Mouse (Mus musculus) kidney, adult 18-20 months (tissue): ENCODE data around the gene Ostf1.
"Not testable (repeated sequence)": the region's sequence is repeated elsewhere in the genome, so short reads cannot be mapped to it uniquely, and the experiment has no call there.

ENCODE experiments used
- DNase-seq: peaks from one replicate; pipeline ENCODE4 v3.0.0; 2021

Ostf1 gene

DNA sequence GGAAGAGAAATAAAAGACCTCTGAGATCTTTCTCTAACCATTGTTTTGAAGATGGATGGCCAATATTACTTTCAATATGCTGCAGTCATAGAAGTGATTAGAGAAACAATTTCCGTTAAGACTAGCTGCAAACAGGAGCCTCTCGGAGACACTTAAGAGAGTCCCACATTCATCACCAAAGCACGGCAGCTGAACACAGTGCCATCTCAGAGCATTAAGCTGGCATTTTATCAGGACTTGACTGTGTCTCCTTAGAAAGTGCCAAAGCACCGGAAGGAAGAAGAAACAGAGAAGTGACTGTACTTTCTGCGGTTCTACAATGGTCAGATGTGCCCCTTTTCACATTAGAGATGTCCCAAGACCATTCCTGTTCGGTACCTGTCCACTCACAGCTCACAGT is 33.9 kb downstream of the Ostf1 start:
- DNase-seq = no peak

DNA sequence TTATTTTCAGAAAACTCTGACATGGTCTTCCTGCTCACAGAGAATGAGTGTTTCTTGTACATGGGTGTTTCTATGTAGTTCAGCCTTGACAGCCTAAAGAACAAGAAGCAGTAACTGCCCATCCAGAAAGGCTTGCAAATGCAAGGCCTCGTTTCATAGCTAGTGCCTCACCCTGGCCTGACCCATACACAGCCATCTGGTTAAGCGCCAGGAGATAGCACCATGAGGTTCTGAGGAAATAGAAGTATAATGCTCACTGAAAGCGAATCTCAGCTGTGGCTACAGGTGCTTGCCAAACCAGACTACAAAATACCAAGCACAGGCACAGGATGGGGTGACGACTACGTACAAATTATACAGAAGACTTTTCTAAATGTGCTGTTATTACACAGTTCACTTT is 34.7 kb downstream of the Ostf1 start:
- DNase-seq = no peak

DNA sequence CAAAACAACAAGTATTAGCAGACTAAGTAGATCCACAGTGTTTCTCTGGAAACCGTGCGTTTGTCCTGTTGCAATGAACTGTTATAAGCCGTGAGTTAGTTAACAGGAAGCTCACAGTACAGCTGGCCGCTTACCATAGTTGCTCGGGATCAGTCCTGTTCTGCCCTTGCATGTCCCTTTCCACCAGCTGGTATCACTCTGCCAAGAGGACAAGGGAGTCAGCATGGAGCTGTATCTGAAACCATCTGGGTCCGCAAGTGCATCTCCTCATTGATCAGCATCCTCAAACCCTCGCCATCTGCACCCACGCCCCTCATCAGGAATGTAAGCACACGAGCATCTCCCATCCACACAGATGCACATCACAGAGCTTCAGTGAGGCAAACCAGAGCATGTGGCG is 37.9 kb downstream of the Ostf1 start:
- no peak for DNase-seq

DNA sequence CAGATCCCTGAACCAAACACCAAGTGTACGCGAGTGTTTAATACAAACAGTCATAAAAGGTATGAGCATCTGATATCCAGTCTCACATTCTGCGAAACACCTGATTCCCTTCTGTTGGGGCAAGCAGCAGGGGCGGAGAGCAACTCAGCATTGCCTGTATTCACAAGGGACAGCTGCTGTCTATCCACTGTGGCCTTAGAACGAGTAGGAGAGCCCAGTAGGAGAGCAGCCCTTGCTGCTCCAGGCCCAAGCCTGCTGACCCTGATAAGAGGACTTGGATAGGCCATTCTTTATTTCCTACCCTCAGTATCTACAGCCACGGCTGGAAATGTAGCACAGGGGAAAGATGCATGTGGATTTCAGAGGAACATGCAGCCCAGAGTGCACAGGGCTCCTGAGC is 38.7 kb downstream of the Ostf1 start:
- DNase-seq = no peak

DNA sequence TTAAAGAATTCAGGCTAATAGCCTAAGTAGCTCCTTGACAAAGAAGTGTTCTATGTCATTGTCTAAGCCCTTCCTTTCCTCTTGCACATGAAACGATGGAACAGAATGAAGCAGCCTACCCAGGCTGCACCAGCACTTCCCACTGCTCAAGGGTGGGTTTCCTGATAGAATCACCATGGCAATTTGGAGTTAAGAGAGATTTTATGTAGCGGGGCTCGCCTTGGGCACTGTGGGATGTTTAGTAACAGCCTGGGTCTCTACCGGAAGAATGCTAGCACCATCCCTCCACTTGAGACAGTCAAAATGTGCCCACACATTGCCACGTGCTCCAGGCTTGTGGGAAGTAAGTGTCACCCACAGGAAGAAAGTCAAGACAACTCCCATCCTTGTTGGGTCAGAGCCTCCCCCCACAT is 40.7 kb downstream of the Ostf1 start:
- no peak for DNase-seq

DNA sequence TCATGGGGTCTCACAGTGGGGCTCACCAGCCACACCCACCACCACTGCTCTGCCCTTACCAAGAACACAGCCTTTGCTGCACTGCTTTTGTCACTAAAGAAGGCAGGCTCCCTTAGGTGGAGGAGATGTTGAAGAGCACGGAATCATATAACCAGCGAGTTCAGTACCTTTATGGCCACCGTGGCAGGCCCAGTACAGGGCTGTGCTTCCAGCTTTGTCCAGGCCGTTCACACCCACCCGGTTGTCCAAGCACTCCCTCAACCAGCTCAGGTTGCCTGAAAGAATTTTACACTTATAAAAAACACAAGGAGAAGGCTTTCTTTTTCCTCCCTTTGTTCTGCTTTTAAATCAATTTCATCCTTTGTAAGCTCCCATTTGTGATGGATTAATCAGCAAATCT is 41.4 kb downstream of the Ostf1 start:
- no peak for DNase-seq

DNA sequence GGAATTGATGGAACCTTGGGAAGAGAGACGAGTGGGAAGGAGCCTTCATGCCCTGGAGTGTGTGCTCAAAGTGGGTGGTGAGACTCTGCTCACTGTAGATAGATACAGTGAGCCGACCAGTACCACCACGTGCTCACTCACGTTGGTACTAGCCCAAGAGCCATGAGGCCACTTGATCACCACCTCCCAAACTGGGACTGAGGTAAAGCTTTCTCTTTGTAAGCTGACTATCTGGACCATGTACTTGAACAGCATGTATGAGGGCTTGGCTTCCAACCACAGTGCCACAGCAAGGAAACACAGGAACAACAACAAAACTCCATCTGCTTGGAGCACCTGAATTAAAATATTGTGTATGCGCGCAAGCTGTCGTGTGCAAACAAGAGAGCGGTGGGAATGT is 42.3 kb downstream of the Ostf1 start:
- DNase-seq = no peak

DNA sequence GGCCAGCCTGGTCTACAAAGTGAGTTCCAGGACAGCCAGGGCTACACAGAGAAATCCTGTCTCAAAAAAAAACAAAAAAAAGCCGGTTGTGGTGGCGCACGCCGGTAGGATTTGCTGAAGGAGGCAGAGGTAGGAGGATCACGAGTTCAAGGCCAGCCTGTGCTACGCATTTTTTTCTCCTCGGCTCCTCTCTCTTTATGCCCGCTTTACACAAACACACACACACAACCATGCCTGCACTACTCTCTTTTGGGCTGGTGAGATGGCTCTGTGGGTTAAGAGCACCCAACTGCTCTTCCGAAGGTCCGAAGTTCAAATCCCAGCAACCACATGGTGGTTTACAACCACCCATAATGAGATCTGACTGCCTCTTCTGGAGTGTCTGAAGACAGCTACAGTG is 42.8 kb downstream of the Ostf1 start:
- not testable (repeated sequence) for DNase-seq

DNA sequence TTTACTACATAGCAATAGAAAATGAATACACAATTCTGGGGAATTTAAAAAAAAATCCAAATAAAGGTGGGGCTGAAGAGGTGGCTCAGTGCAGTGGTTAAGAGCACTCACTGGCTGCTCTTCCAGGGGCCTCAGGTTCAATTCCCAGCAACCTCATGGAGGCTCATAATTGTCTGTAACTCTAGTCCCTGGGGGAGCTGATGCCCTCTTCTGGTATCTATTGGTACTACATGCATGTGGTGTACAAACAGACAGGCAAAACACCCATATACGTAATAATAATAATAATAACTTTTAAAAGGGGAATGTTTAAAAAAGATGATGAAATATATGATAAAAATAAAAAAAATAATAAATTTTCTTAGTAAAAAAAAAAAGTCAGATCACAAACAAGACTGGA is 43.4 kb downstream of the Ostf1 start:
- DNase-seq = no peak

DNA sequence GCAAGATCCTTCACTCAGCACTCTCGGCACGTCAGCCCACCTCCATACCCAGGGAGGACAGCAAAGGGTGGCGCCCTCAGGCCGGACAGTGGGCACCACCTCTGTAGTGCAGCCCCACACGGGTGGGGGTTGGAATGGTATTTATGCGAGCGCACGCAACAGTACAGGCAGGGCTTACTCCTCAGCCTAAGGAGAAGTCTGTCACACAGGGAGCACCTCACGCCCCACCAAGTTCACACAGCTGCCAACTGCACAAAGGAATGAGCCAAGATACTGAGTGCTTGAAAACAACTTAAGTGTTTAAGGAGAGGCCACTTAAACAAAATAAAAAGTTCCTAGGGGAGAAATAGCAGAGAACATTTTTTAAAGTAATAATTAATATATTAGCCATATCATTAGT is 44.5 kb downstream of the Ostf1 start:
- DNase-seq = no peak

DNA sequence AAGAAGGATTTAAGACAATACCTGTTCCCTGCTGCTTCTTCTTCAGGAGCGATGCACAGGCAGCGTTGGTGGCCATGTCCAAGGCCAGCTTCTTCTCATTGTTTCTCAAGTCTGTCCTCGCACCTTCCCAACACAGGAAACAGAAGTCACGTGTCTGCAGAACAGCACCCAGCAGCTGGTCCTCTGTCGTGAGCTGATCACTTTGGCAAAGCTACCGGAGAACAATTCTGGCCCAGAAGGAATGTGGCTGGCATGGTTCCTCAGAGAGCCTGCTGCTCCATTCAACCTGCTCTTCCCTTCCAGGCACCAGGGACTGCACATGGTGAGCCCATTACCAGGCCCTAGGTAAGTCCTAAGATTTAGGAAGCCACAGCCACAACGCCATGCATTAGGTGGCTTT is 47.0 kb downstream of the Ostf1 start:
- no peak for DNase-seq

DNA sequence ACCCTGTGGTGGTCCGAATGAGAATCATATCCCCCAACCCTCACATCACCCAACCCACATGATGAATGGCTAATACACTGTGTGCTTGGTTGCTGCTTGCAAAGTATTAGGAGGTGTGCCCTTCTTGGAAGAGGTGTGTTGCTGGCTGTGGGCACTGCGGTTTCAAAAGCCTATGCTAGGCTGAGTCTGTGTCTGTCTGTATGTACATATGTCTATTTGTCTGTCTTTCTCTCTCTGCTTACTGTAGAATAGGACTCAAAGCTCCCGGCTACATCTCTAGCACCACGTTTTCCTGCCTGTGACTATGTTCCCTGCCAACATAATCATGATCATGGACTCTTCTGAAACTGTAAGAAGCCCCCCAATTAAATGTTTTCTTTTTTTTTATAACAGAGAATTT is 47.9 kb downstream of the Ostf1 start:
- no peak for DNase-seq

DNA sequence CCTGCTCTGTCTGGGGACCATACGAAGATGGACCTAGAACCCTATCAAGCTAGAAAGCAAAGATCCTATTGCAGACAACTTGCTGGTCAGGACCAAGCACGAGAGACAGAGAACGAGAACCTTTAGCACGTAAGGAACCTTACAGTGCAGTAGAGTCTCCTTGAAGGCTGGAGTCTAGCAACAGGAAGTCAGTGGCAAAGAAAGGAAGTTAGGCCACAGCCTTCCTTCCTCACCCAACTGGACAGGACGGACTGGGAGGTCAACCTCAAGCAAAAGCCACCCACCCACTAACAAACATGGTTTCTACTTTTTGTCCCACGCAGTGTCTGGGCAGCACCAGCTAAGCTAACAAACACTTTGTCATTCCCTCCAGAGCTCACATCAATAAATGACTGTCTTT is 48.7 kb downstream of the Ostf1 start:
- DNase-seq = no peak

DNA sequence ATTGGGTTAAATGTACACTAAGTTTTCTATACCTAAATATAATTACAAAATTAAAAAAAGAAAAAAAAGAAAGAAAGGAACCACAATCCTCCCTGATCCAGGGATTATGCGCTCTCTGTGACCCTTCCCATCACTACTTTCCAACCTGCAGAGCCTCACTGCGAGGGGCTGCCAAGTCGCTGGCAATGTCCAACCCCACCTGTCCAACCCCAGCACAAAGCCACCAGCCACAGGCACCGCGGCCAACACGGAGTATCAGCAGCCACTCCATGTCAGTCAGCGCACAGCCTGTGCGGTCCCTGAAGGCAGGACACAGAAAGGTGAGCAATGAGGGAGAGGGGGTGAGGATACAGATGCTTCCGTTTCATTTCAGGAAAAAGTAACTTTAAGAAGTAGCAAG is 49.4 kb downstream of the Ostf1 start:
- DNase-seq = no peak

DNA sequence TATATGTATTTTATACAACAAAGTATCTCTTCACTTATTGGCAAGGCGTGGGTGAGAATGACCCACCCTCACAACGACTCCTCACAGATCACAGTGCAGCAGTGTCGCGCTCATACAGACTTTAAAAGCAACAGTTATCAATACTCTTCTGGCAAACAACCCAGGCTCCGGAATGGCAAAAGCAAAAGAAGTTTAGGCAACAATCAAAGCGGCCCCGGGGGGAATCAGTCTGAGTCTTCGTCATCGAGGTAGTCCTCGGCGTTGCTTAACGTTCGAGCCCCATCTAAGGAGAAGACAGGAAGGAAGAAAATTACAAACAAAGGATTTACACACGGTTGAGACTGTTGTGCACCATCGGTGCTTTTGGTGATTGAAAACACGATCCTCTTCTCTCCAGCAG is 50.6 kb downstream of the Ostf1 start:
- no peak for DNase-seq

DNA sequence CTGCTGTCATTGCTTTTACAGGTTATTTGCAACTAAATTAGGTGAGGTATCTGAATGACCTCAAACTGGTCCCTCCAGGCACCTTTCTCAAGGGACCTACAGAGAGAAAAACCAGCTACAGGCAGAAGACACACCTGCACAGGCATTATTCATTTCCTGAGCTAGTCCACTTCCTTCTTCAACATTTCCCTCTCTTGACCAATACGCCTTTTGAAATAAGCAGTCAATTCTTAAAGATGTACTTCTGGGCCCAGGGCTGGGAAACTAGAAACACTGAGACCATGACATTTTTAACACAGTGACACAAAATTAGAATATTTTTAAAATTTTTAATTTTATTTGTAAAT is 52.6 kb downstream of the Ostf1 start:
- no peak for DNase-seq

DNA sequence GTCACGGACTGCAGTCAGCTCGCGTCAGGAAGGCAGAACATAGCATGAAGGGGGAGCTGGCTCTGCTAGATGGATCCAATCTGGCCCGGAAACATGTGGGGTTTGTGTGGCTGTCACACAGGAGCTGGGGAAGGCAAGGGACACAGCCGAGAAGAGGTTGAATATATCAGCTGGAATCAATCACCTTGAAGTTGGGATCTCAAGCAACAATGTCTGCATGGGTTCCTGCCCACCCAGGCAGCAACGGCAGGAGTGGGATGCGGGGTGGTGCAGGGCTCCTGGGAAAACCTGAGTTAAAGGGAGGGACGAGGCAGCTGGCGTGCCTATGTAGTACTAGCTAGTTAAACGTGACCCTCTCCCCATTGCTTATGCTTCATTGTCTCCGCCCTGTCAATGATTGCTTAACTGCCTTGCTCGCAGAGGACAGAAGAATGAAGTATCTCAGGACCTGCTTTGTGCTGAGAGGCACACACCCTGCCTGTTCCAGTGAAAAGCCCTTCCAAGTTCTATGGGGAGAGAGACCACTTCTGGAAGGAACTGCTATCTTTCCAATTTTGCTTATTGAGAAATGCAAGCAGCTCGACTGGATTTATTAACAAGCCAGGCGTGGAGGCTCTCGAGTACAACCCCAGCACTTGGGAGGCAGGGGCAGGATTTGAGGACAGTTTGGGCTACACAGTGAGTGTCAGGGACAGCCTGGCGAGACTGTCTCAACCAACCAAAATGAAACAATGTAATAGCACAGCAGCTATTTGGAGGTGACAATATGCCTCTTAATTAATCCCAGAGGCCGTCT is 53.2 kb downstream of the Ostf1 start:
- no peak for DNase-seq

DNA sequence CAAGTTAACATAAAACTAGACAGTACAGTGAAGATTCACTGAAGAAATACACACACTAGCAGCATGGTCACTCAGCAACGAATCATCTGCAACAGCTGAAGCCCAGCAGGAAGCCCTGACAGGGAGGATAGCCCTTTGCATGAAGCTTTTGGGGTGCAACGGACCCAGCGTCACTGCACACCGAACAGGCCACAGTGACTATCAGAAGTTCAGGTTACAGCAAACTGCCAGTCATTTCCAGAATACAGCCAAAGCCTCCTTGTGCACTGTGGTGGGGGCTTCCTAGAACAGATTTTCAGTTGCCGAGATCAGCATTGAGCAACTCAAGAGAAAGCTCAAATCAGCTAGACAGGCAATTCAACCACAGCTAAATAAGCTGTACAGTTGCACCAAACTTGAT is 54.3 kb downstream of the Ostf1 start:
- no peak for DNase-seq

DNA sequence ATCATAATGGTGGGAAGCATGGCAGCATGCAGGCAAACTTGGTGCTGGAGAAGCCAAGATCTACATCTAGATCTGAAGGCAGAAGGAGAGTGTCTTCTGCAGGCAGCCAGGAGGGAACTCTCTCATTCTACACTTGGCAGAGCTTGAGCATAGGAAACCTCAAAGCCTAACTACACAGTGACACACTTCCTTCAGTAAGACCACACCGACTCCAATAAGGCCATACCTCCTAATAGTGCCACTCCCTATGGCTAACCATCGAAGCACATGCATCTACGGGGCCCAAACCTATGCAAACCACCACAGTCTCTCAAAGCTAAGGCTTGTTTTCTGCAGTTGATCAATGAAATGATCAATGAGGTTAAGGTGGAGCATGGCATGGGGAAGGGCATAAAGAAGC is 55.7 kb downstream of the Ostf1 start:
- no peak for DNase-seq

DNA sequence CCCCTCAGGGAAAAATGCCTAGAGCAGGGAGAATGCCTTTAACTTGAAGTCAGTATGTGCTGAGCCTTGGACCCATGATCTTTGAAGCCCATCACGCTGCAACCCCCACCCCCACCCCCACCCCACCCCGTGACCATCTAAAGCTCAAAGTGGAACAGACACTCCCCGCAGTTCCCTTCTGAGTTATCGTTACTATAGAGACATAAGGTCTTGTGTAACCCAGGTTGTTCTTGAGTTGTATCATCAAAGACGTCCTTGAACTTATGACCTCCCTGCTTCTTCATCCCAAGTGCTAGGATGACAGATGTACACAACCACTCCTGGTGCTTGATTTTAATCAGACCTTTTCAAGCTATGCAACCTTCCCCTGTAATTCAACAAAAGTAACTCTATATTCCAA is 57.7 kb downstream of the Ostf1 start:
- DNase-seq = no peak

DNA sequence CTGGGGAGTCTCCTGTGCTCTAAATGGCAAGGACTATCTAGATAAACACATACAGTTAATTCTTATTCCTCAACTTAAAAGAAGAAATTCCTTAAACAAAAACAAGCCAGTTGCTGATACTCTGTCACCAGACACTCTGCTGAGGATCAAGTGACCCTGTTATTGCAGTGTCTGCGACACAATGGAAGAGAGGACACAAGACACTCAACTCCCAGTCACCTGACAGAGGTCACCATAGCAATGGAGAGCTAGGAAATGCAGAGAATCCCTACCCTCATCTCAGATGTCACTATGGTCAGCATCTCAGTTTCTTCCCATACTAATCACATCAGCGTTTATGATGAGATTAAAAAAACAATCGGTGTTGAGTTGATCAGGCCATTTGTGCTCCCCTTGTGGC is 58.2 kb downstream of the Ostf1 start:
- no peak for DNase-seq

DNA sequence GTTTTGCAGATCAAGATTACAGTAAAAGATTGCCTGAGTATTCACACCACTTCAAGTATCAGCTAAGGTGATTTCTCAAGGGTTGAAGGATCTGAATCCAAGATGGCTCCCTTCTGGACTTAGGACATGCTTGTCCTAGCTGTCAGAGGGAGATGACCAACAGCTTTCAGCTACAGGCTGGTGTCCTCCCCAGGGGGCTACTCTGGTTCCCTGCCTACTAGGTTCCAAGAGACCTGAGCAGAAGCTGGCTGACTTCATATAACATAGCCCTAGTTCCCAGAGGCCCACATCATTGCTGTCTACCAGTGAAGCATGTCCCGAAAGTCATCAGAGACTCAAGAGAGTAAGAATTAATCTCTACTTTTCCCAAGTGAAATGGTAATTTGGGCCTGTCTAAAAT is 62.1 kb downstream of the Ostf1 start:
- no peak for DNase-seq

DNA sequence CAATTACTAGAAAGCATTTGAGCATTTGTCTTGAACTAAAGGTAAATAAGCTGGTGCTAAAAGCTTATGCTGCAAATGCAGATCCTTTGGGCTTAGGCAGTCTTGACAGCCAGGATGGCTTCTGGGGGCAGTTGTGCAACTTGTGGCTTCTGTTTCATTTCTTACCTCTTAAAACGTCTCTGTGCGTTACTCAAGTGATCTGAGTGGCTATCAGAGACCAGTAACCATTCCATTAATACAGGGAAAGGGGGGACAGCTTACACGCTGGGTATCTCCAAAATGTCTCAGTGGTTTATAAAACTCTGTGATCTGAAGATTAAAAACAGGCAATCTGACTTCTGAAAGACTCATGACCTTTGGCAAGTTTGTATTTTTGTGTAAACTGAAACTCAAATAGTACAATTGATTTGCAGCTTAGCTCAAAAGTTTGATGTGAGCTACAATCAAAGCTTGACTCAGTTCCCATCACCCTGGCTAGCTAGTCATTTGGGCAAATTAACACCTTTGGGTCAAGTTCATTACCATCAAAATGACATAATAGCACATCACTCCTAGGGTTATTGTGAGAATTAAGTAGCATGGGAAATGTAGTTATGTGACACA is 62.7 kb downstream of the Ostf1 start:
- DNase-seq = no peak

DNA sequence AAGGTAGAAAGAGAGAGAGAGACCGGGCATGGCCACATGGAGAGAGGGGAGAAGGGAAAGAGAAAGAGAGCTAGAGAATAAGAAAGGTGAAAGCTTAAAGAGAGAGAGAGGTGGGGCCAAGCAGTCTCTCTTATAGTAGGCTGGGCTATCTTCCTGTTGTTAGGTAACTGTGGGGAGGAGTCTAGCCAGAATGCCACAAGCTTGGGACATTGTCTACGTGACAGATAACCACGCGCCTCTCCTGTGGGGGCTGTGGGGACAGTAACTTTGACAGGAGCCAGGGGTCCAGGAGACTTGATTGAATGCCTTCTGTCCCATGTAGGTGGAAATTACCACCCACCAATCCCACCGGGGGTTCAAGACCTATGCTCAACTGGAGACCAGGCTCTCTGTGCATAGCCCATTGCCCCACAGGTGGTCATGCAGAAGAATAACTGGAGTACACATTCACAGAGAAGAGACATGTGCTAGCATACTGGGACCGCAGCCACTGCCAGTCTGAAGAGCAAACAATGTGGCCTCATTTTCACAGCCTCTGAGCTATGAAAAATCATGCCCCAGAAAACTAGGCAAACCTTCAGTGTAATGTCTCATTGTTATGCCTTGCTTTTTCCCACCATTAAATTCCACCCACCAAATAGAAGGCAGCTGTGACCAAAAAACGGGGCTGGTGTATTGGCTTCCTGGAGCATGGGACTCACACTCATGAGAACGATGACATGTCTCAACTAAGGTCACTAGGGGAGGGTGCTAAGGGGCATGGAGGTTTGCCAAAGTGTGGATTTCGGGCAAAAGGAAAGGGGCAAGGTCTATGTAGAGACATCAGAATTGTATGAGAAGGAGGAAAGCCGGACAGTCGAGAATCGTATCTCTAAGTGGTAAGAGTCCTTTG is 63.4 kb downstream of the Ostf1 start:
- no peak for DNase-seq
